Mouse (Mus musculus): ENCODE results near the gene Fam209. TPM values are rescaled to one million over a fixed set of nuclear protein-coding genes. Genes with fewer than 3 reads are reported as not detected.

Fam209 gene
- polyA plus RNA-seq, 1 experiment from 2014 or later = 0.90 TPM

GRCm38 (mm10) chr2:172477350-172477749, 5.0 kb downstream of the Fam209 start:
- no peak for DNase-seq (ENCODE audit: low spot score)

- DNase-seq (ENCODE audit: low spot score) = peak; percentile 53
Observed at GRCm38 (mm10) chr2:172477860-172478259, 5.5 kb downstream of the Fam209 start.

GRCm38 (mm10) chr2:172480296-172480695, 8.0 kb downstream of the Fam209 start:
- peak; percentile 25 for DNase-seq (ENCODE audit: low spot score)

- no peak for DNase-seq (ENCODE audit: low spot score)
Observed at GRCm38 (mm10) chr2:172481654-172482385, 9.5 kb downstream of the Fam209 start.

GRCm38 (mm10) chr2:172483766-172484413, 11.6 kb downstream of the Fam209 start:
- DNase-seq (ENCODE audit: low spot score) = no peak

GRCm38 (mm10) chr2:172484696-172485370, 12.5 kb downstream of the Fam209 start:
- DNase-seq (ENCODE audit: low spot score) = no peak

- DNase-seq (ENCODE audit: low spot score) = no peak
Observed at GRCm38 (mm10) chr2:172496736-172497345, 24.5 kb downstream of the Fam209 start.

- no peak for DNase-seq (ENCODE audit: low spot score)
Observed at GRCm38 (mm10) chr2:172498823-172499222, 26.5 kb downstream of the Fam209 start.

- no peak for DNase-seq (ENCODE audit: low spot score)
Observed at GRCm38 (mm10) chr2:172500752-172501316, 28.5 kb downstream of the Fam209 start.

- DNase-seq (ENCODE audit: low spot score) = peak; percentile 59
Observed at GRCm38 (mm10) chr2:172501341-172501740, 29.0 kb downstream of the Fam209 start.

GRCm38 (mm10) chr2:172502168-172502567, 29.8 kb downstream of the Fam209 start:
- no peak for DNase-seq (ENCODE audit: low spot score)

GRCm38 (mm10) chr2:172506121-172506520, 33.8 kb downstream of the Fam209 start:
- no peak for DNase-seq (ENCODE audit: low spot score)

GRCm38 (mm10) chr2:172510056-172510712, 37.9 kb downstream of the Fam209 start:
- DNase-seq (ENCODE audit: low spot score) = no peak

- DNase-seq (ENCODE audit: low spot score) = no peak
Observed at GRCm38 (mm10) chr2:172510899-172511298, 38.6 kb downstream of the Fam209 start.

- DNase-seq (ENCODE audit: low spot score) = no peak
Observed at GRCm38 (mm10) chr2:172516407-172516992, 44.2 kb downstream of the Fam209 start.

GRCm38 (mm10) chr2:172520616-172521371, 48.5 kb downstream of the Fam209 start:
- no peak for DNase-seq (ENCODE audit: low spot score)

- no peak for DNase-seq (ENCODE audit: low spot score)
Observed at GRCm38 (mm10) chr2:172522528-172522927, 50.2 kb downstream of the Fam209 start.
